Mouse (Mus musculus): ENCODE results near the gene Slc2a8.

Slc2a8 gene

GRCm38 (mm10) chr2:32969326-32969725 lies 12.6 kb downstream of the Slc2a8 start:
- DNase-seq: no peak

- no peak for DNase-seq
Observed at GRCm38 (mm10) chr2:32968024-32968614, 13.8 kb downstream of the Slc2a8 start.

DNA sequence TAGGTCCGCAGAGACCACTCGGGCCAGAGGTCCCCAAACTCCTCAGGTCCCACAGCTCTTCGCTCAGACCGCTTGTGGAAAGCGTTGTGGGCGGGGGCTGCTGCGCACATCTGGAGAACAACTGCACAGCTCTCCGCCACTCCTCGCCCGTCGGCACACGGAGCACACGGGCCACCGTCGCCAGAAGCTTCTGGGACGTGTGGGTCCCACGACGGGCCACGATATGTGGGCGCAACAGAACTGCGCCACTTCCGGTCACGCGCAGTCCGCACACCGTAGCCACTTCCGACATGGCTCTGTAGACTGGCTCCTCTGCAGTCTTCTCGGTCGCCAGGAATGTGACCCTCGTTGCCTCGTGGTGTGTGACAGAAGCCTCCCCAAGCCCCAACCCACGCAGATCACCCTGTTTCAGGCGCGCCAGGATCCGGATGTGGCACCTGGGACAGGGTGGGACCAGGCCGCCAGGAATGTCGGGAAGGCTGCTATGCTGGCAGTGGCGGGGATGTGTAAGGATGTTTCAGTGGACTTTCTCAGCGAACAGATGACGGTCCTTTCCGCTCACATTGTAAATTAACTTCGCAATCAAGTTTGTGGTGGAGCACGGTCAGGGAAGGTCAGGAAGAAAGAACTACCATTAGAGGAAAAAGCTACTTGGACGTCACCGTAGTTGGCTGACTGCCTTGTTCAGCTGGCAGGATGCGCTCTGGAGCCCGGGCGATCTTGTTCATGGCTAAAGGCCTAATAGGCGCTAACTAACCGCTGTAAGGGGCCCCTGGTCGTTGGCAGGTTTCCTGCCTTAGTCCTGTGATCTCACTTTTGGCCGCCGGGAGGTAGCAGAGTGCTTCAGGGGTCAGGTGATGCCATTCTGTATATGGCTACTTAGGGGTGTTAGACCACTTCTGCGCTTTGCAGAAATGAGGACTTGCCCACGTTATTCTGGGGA lies 14.9 kb downstream of the Slc2a8 start:
- peak; percentile 89 to 91 for DNase-seq

DNA sequence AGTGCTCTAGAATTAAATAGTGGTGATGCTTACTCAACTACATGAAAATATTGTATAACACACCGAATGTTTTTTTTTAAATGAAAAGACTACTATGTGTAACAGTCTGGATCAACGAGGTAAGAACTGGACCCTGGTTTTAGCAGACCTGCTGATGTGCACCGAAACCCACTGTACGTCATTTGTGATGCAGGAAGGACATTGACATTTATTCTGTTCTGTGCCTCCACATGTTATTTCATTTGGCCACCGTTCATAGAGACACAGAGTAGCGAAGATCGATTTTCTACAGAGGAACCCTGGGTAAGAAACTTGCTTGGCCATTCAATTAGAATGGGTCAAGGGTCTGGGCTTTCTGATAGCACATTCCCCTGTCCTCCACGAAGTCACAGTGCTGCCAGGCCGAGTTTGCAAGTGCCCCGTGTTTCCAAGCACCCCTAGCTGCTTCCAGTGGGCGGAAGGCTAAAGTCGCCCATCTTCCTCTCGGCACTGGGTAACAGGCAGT lies 15.6 kb downstream of the Slc2a8 start:
- no peak for DNase-seq

- no peak for DNase-seq
Observed at GRCm38 (mm10) chr2:32965511-32966183, 16.2 kb downstream of the Slc2a8 start.

GRCm38 (mm10) chr2:32964659-32965457 lies 17.0 kb downstream of the Slc2a8 start:
- no peak for DNase-seq

DNA sequence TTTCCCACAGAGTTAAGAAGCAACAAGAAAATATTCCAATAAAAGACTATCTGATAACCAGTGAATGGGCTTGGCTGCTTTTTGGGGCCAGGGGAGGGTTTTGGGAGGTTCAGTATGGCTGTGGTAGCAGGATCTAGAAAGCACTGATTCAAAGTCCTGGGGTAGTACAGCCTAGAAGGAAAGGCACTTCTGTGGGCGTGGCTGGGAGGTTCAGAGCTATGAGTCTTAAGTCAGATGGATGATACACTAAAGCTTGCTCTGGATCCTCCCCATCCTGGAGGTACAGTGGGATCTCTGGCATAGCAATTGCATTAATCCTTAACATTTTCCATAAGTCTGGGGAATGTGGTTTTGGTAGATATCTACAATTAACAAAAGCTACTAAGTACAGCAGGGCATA lies 17.9 kb downstream of the Slc2a8 start:
- DNase-seq: no peak

- no peak for DNase-seq
Observed at GRCm38 (mm10) chr2:32963544-32963943, 18.3 kb downstream of the Slc2a8 start.

DNA sequence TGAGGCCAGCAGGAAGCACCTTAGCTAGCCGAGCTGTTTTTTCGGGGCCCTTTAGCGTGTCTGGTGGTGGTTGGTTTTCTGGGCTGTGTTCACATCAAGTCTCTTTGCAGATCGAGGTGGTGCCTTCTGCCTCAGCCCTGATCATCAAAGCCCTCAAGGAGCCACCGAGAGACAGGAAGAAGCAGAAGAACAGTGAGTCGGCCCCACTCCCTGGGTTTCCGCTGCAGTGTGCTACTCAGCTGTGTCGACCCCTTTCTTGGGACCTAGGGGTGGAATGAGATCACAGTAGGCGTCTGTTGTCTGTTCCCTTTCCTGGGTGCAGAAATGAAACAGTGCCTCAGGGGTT lies 19.0 kb downstream of the Slc2a8 start:
- DNase-seq: no peak

DNA sequence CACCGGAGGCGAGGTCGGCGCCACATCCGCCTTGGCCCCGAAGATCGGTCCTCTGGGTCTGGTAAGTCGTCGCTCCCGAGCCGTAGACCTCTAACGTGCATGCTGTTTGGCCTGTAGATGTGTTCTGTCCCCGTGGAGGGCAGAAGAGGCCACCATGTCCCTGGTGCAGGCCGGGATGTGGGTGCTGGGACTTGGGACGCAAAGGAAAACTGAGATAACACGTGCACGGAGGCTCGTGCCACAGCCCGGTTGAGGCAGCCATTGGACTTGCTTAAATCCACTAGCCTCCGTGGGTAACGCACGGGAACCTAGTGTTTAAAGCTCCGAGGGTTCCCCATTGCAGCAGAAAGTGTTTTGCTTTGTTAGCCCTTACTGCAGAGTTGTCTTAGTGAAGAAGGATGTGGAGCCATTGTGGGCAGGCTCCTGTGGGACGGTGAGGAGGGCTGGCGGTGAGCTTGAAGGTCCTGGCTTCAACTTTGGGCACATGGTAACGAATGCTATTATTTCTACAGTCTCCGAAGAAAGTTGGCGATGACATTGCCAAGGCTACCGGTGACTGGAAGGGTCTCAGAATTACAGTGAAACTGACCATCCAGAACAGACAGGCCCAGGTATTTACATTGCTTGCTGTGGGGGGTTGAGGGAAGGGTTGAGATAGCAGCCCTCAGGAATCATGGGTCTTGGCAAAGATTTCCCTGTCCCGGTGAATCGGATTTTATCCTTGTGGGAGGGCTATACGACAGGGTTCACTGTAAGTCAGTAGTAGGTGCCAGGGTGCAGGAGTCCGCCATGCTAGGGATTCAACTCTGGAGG lies 19.6 kb downstream of the Slc2a8 start:
- peak in 1 of 2 experiments; percentile 39 for DNase-seq

GRCm38 (mm10) chr2:32961192-32961995 lies 20.5 kb downstream of the Slc2a8 start, which contains the start of the genes Rpl12 and Lrsam1:
TSS of gene Rpl12 (plus strand) at chr2:32961559.
TSS of gene Lrsam1 (minus strand) at chr2:32961614.
- DNase-seq: peak; percentile 95 to 97

GRCm38 (mm10) chr2:32960273-32960672 lies 21.6 kb downstream of the Slc2a8 start:
- no peak for DNase-seq

DNA sequence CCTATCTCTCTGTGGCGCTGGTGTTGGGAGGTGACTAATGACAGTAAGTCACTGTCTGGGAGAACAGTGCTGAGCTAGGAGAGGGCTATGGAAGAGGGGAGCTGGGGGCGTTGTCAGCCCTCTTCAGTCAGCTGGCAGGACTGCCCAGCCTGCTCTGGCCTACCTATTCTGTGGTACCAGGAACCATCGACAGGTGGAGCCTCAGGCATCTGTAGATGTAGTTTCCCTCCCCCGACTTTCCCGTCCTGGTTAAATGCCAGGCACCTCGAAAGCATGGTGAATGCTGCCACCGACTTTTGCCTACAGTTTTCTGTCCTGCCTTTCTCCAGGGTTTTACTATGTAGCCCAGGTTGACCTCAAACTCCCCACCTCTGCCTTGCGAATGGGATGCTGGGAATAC lies 24.5 kb downstream of the Slc2a8 start:
- DNase-seq: peak; percentile 46 to 71

GRCm38 (mm10) chr2:32954581-32954980 lies 27.3 kb downstream of the Slc2a8 start:
- no peak for DNase-seq

- DNase-seq: no peak
Observed at GRCm38 (mm10) chr2:32947454-32947853, 34.4 kb downstream of the Slc2a8 start.

GRCm38 (mm10) chr2:32940483-32940882 lies 41.4 kb downstream of the Slc2a8 start:
- no peak for DNase-seq

GRCm38 (mm10) chr2:32939418-32939817 lies 42.5 kb downstream of the Slc2a8 start:
- peak; percentile 41 to 63 for DNase-seq

GRCm38 (mm10) chr2:32938741-32939140 lies 43.1 kb downstream of the Slc2a8 start:
- no peak for DNase-seq

DNA sequence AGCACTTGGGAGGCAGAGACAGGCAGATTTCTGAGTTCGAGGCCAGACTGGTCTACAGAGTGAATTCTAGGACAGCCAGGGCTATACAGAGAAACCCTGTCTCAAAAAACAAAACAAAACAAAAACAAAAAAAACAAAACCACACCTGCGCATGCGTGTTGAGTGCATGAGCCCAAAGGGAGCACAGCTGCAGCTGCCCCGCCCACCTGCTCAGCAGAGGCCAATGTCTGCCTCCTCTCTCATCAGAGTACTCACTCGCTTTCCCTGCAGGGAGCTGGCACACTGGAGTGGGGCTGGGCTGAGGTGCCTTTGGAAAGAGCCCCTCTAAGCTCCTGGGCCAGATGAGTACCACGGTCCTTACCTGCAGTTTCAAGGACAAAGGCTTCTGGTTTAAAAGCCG lies 50.2 kb downstream of the Slc2a8 start:
- no peak for DNase-seq

DNA sequence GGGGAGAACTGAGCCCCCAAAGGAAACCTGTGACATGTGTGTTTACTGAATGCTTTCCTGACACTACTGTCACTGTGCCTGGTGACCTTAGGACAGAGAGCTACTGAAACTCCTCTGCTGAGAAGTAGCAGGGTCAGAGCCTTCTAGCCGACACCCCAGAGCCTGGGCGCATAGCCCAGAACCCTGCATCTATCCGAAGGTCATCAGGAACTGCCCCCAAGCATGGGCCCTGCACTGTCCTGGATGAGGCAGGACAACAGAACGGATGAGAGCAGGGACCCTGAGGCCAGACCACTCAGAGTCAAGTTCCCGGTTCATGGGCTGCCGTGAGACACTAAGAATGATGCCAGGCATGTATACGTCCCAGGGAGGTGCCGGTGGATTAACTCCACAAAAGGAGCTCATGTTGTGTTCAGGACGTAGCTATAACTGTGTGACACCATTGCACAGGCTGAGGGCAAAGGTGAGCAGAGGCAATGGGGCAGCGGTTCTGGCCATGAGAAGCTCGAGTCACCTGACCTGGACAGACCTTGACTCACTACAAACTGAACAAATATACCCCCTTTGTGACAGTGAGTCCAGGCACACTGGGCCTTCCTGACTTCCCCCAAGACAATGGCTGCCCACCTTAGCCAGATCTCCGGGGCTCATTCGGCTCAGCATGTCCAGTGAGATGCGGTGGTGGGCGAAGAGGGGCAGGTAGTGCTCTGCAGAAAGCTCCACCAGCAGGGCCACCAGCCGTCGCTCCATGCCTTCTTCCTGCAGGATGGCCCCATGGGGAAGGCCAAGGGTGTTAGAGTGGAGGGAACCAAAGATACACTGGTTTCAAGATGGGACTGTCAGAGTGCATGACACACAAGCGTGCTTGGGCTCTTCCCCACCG lies 52.7 kb downstream of the Slc2a8 start:
- DNase-seq: peak in 1 of 2 experiments; percentile 52

Measured in kidney, postnatal 36 days (tissue).